Mouse (Mus musculus) v-Abl transformed pro-B cells (cell line): ENCODE results near the gene Edrf1.

Experiments
- in situ Hi-C, 2 experiments: fragments of 400-800 bp; cut with MboI; formaldehyde crosslinking; loops; one replicate each; pipeline ENCODE4 v1.15.1; 2025; ENCODE audit not compliant: unreplicated experiment in 2 of 2

Gene Edrf1

GRCm38 (mm10) chr7:133715387-133715786 is 78.0 kb downstream of the Edrf1 start:
- in situ Hi-C loops: loop anchor here in 1 of 2 experiments (5.0 kb wide), 1 partner anchor 33 kb away; the partner anchor contains the start of gene Mmp21

GRCm38 (mm10) chr7:133718580-133718979 is 81.2 kb downstream of the Edrf1 start:
- in situ Hi-C loops: loop anchor here in 1 of 2 experiments (5.0 kb wide), 1 partner anchor 36 kb away; the partner anchor contains the start of gene Mmp21

- in situ Hi-C loops: no loop called here
These were observed 83.3 kb downstream of the Edrf1 start for GRCm38 (mm10) chr7:133720616-133721015.
